Mouse (Mus musculus) limb, embryonic 11.5 days (tissue): ENCODE measurements around the gene Rhobtb3. TPM values are rescaled to one million over a fixed set of nuclear protein-coding genes. Genes with fewer than 3 reads are reported as not detected.
"Not testable (repeated sequence)": the region's sequence is repeated elsewhere in the genome, so short reads cannot be mapped to it uniquely, and the experiment has no call there.

ENCODE experiments used
- ATAC-seq: fragments of 200-750 bp; cut with Nextera tagmentation; 2 replicates; pipeline ENCODE4 v1.8.0; 2017; ENCODE audit warnings: low read depth; ENCODE audit not compliant: insufficient number of reproducible peaks, low FRiP score, low TSS enrichment
- DNase-seq: peaks from one replicate; pipeline ENCODE4 v3.0.0-alpha.2; 2015; ENCODE audit warnings: low spot score
- H3K27ac ChIP-seq: fragments of 300-500 bp; sonication (generic); replicated peaks from 2 replicates; pipeline ENCODE4 v1.5.1; 2014; ENCODE audit warnings: low read depth, mild to moderate bottlenecking, low read length
- H3K27me3 ChIP-seq: fragments of 300-500 bp; sonication (generic); 2 replicates; pipeline ENCODE4 v1.6.1; 2014; ENCODE audit warnings: mild to moderate bottlenecking, low read length, mixed read lengths; ENCODE audit not compliant: control insufficient read depth, insufficient read depth
- H3K36me3 ChIP-seq: fragments of 300-500 bp; sonication (generic); 2 replicates; pipeline ENCODE4 v1.6.1; 2014; ENCODE audit warnings: mild to moderate bottlenecking, low read length, moderate library complexity, mixed read lengths; ENCODE audit not compliant: control insufficient read depth, insufficient read depth
- H3K4me1 ChIP-seq: fragments of 300-500 bp; sonication (generic); 2 replicates; pipeline ENCODE4 v1.6.1; 2014; ENCODE audit warnings: low read length, mixed read lengths; ENCODE audit not compliant: control insufficient read depth, insufficient read depth
- H3K4me2 ChIP-seq: fragments of 300-500 bp; sonication (generic); 2 replicates; pipeline ENCODE4 v1.6.1; 2014; ENCODE audit warnings: low read depth, mild to moderate bottlenecking, moderate library complexity; ENCODE audit not compliant: severe bottlenecking
- H3K4me3 ChIP-seq: fragments of 300-500 bp; sonication (generic); 2 replicates; pipeline ENCODE4 v1.5.1; 2014; ENCODE audit warnings: low read depth, low read length
- H3K9ac ChIP-seq: fragments of 300-500 bp; sonication (generic); 2 replicates; pipeline ENCODE4 v1.6.1; 2014; ENCODE audit warnings: mild to moderate bottlenecking, low read length
- H3K9me3 ChIP-seq: fragments of 300-500 bp; sonication (generic); 2 replicates; pipeline ENCODE4 v1.6.1; 2016; ENCODE audit warnings: low read length; ENCODE audit not compliant: control insufficient read depth
- WGBS: fragments of 180-500 bp; shearing (Covaris S2); extraction: QIAGEN DNeasy Blood & Tissue Kit; methylation state at CpG from one replicate; pipeline ENCODE4 v1.1.7; 2014; 5-methylcytosine and 5-hydroxymethylcytosine counted together
- polyA plus RNA-seq: library from polyadenylated mRNA; unstranded; fragments of >200 nt; fragmentation: Nextera tagmentation; extraction: Ambion mirVana; gene quantifications from 2 replicates; pipeline ENCODE4 v1.2.1, GENCODE M21; 2014

The Rhobtb3 gene
- polyA plus RNA-seq, 1 experiment from 2014 or later = 84.2 TPM

GRCm38 (mm10) chr13:75907133-75907532 is 36.6 kb downstream of the Rhobtb3 start:
- DNase-seq (no peak), ATAC-seq (no peak)
- Histone ChIP-seq H3K4me2 (no peak overlapping the region), H3K9me3 (no peaks in the 10 kb centered on the region), H3K27me3 (no peaks in the 10 kb centered on the region), H3K36me3 (peaks cover 6% of the 10 kb centered on the region), H3K9ac (no peak overlapping the region), H3K27ac (no peak overlapping the region), H3K4me3 (no peak overlapping the region), H3K4me1 (no peaks in the 10 kb centered on the region)
- WGBS = 87% methylated on average over 5 of the region's 5 CpGs

- 80% methylated on average over 5 of the region's 5 CpGs for WGBS
- H3K27ac ChIP-seq = no peak overlapping the region
- H3K36me3 ChIP-seq = peaks cover 4% of the 10 kb centered on the region
- no peak overlapping the region for H3K4me2 ChIP-seq
- no peaks in the 10 kb centered on the region for H3K9me3 ChIP-seq
- DNase-seq (no peak), ATAC-seq (no peak)
- H3K27me3 ChIP-seq = no peaks in the 10 kb centered on the region
- H3K4me3 ChIP-seq = no peak overlapping the region
- H3K4me1 ChIP-seq = no peaks in the 10 kb centered on the region
- H3K9ac ChIP-seq = no peak overlapping the region
Measured at GRCm38 (mm10) chr13:75904660-75905059, 39.1 kb downstream of the Rhobtb3 start.

DNA sequence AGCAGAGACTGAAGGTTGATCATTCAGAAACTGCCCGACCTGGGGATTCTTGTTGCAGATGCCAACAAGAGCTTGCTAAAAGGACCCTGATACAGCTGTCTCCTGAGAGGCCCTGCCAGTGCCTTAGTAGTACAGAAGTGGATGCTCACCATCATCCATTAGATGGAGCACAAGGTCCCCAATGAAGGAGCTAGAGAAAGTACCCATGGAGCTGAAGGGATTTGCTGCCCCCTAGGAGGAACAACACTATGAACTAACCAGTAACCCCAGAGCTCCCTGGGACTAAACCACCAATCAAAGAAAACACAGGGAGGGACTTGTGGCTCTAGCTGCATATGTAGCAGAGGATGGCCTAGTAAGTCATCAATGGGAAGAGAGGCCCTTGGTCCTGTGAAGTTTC is 42.8 kb downstream of the Rhobtb3 start:
- not testable (repeated sequence) for H3K9me3 ChIP-seq, ATAC-seq, H3K27me3 ChIP-seq, H3K9ac ChIP-seq, H3K4me2 ChIP-seq, H3K4me1 ChIP-seq, H3K27ac ChIP-seq, H3K4me3 ChIP-seq, DNase-seq, H3K36me3 ChIP-seq
- 96% methylated on average over 1 of the region's 1 CpGs for WGBS

DNA sequence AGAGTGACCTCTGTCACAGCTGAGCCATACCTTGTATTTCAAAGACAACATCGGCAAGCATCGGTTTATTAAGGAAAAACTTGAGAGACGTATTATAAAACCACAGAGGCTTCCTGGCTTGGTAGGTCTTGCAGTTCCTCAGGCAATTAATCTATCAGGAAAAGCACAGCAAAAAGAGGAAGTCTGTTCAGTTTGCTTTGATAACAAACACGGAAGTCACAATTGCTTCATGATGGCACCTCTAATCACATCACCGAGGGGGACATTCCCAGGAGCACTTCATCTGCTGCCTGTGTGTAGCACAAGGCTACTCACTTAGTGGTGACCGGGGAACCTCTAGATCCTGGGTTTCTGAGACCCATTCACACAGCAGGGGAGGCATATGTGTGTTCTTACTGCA is 50.8 kb downstream of the Rhobtb3 start:
- Histone ChIP-seq H3K4me1 (no peaks in the 10 kb centered on the region), H3K9me3 (no peaks in the 10 kb centered on the region), H3K27ac (no peak overlapping the region), H3K36me3 (peaks cover 8% of the 10 kb centered on the region; the same call in 1 of the 2 replicates), H3K4me2 (no peak overlapping the region), H3K4me3 (no peak overlapping the region), H3K27me3 (no peaks in the 10 kb centered on the region), H3K9ac (no peak overlapping the region)
- 91% methylated on average over 6 of the region's 6 CpGs for WGBS
- ATAC-seq (no peak), DNase-seq (no peak)

DNA sequence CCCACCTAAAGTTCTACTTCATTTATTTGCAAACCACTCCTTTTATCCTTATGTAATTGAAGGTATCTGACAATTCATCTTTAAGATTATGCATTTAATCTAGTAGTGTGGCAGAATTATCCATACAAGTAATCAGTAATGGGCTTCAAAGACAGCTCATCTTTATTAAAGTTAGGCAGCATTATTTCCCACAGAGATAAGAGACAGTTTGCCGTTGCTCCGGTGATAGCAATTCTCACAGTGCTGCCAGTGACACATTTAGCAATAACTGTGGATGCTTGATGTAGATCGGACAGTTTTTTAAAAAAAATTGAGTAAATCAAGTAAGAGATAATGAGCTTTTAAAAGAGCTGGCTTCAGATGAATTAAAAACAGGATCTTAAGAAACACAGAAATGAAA is 51.4 kb downstream of the Rhobtb3 start:
- DNase-seq = no peak
- Histone ChIP-seq H3K4me3 (no peak overlapping the region), H3K36me3 (peaks cover 8% of the 10 kb centered on the region; the same call in 1 of the 2 replicates), H3K27me3 (no peaks in the 10 kb centered on the region), H3K4me1 (no peaks in the 10 kb centered on the region), H3K4me2 (no peak overlapping the region), H3K9me3 (no peaks in the 10 kb centered on the region), H3K9ac (no peak overlapping the region), H3K27ac (no peak overlapping the region)
- ATAC-seq = no peak
- 94% methylated on average over 3 of the region's 3 CpGs for WGBS

GRCm38 (mm10) chr13:75891868-75892267 is 51.9 kb downstream of the Rhobtb3 start:
- Histone ChIP-seq H3K27ac (no peak overlapping the region), H3K4me3 (no peak overlapping the region), H3K4me2 (no peak overlapping the region), H3K9me3 (no peaks in the 10 kb centered on the region), H3K27me3 (no peaks in the 10 kb centered on the region), H3K36me3 (peaks cover 8% of the 10 kb centered on the region; the same call in 1 of the 2 replicates), H3K4me1 (no peaks in the 10 kb centered on the region), H3K9ac (no peak overlapping the region)
- 86% methylated on average over 4 of the region's 4 CpGs for WGBS
- no peak for DNase-seq
- ATAC-seq = no peak

DNA sequence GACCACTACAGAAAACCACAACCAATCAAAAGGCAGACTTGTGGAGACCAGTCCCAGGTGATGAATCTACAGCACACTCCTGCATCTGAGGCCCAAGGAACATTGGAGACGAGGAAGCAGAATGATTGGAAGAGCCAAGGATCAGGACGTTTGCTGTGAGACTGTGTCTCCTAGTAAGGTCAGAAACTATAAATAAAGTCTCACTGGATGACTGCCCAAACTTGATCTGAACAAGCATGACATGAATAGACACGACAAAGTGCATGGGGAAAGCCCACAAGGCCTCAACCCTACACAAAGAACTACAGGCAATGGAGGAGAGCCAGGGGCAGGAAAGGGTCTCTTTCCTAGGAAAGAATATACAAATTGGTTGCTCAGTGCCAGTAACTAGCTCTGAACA is 59.9 kb downstream of the Rhobtb3 start:
- 90% methylated on average over 3 of the region's 3 CpGs for WGBS
- H3K9ac ChIP-seq = no peak overlapping the region
- no peak overlapping the region for H3K4me3 ChIP-seq
- no peak overlapping the region for H3K4me2 ChIP-seq
- no peak overlapping the region for H3K27ac ChIP-seq
- no peak for DNase-seq
- ATAC-seq = no peak
- no peaks in the 10 kb centered on the region for H3K27me3 ChIP-seq
- H3K4me1 ChIP-seq = no peaks in the 10 kb centered on the region
- no peaks in the 10 kb centered on the region for H3K9me3 ChIP-seq
- peaks cover 7% of the 10 kb centered on the region; the same call in 1 of the 2 replicates for H3K36me3 ChIP-seq

DNA sequence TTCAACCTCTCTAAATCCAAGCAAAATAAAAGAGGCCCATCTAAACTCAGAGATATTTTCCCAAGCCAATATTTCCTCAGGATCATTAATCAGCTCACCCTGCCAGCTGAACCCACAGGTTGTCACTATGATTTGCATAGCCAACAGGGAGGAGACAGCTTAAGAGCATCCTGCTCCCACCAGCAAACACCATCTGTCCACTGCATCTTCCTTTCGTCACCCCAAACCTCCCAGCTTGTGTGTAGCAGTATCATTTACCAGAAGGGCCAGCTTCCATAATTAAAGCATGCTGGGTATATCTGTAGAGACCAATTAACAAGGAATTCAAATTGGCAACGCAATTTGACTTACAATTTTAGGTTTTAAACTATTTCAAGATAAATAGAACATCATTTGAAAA is 63.2 kb downstream of the Rhobtb3 start:
- DNase-seq (no peak), ATAC-seq (no peak)
- H3K36me3 ChIP-seq = peaks cover 8% of the 10 kb centered on the region; the same call in 1 of the 2 replicates
- no peaks in the 10 kb centered on the region for H3K4me1 ChIP-seq
- H3K4me3 ChIP-seq = no peak overlapping the region
- no peaks in the 10 kb centered on the region for H3K9me3 ChIP-seq
- no peak overlapping the region for H3K9ac ChIP-seq
- H3K27ac ChIP-seq = no peak overlapping the region
- no peak overlapping the region for H3K4me2 ChIP-seq
- 91% methylated on average over 2 of the region's 2 CpGs for WGBS
- no peaks in the 10 kb centered on the region for H3K27me3 ChIP-seq

DNA sequence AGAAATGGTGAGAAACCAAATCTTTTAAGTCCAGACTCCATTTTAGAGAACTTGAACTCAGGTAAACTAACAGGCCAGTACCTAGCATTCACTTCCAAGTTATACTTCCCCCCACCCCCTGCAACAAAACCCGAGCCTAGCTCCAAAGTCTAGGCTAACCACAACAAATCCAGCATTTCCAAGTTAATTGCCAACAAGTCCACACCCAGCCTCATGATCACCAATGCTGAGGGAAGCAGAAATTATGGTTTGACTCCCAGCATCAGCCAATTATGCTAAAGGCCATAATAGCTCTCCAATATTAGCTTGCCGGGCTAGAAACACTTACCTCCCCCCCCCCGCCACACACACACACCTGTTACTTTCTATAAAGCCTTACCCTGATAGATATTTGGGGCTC is 64.0 kb downstream of the Rhobtb3 start:
- Histone ChIP-seq H3K4me2 (no peak overlapping the region), H3K4me1 (no peaks in the 10 kb centered on the region), H3K27ac (no peak overlapping the region), H3K4me3 (no peak overlapping the region), H3K9me3 (no peaks in the 10 kb centered on the region), H3K36me3 (peaks cover 7% of the 10 kb centered on the region; the same call in 1 of the 2 replicates), H3K27me3 (no peaks in the 10 kb centered on the region), H3K9ac (no peak overlapping the region)
- DNase-seq (no peak), ATAC-seq (no peak)
- WGBS = 89% methylated on average over 3 of the region's 3 CpGs
